Mouse (Mus musculus): Measurements from ENCODE around the gene Ess2. TPM values are rescaled to one million over a fixed set of nuclear protein-coding genes. Genes with fewer than 3 reads are reported as not detected.
A peak's percentile ranks its signal among the peaks of the same experiment; 100 is the strongest.

The Ess2 gene
- polyA plus RNA-seq, 1 experiment = 19.2 TPM

GRCm38 (mm10) chr16:17898462-17898861 lies 12.7 kb downstream of the Ess2 start, which contains the start of the genes Dgcr2 and Tssk2:
Gene Dgcr2, minus strand, starts transcription at chr16:17898562.
Gene Tssk2, plus strand, starts transcription at chr16:17898637.
- no peak for TF ChIP-seq POLR2A (IDR thresholded peaks at IDR 0.05; ENCODE audit: borderline replicate concordance, control insufficient read depth, low read depth, low read length)
- TF ChIP-seq CTCF (IDR thresholded peaks at IDR 0.05; ENCODE audit: control insufficient read depth, insufficient read depth, low read length) = no peak

GRCm38 (mm10) chr16:17896091-17896490 lies 15.1 kb downstream of the Ess2 start:
- H3K4me3 ChIP-seq (replicated peaks; ENCODE audit: control insufficient read depth, low read depth, low read length) = no peak overlapping the region
- TF ChIP-seq CTCF (IDR thresholded peaks at IDR 0.05; ENCODE audit: control insufficient read depth, insufficient read depth, low read length) (no peak), POLR2A (IDR thresholded peaks at IDR 0.05; ENCODE audit: borderline replicate concordance, control insufficient read depth, low read depth, low read length) (no peak)
- H3K27ac ChIP-seq (ENCODE audit: control insufficient read depth, insufficient read depth, low read depth, low read length, poor library complexity) = no peak overlapping the region
- no peaks in the 10 kb centered on the region for H3K4me1 ChIP-seq (ENCODE audit: control insufficient read depth, insufficient read depth, low read length)

More at GRCm38 (mm10) chr16:17898462-17898861, 12.7 kb downstream of the Ess2 start, which contains the start of the genes Dgcr2 and Tssk2:
- WGBS = 92% methylated on average over 14 of the region's 14 CpGs
- H3K4me3 ChIP-seq (replicated peaks; ENCODE audit: control insufficient read depth, low read depth, low read length) = no peak within 1 kb of the TSS
- no peak within 1 kb of the TSS for H3K27ac ChIP-seq (ENCODE audit: control insufficient read depth, insufficient read depth, low read depth, low read length, poor library complexity)
- H3K4me1 ChIP-seq (ENCODE audit: control insufficient read depth, insufficient read depth, low read length) = no peaks in the 10 kb centered on the region

- WGBS = 79% methylated on average over 2 of the region's 2 CpGs
- Histone ChIP-seq H3K27ac (ENCODE audit: control insufficient read depth, insufficient read depth, low read depth, low read length, poor library complexity) (no peak within 1 kb of the TSS), H3K4me1 (ENCODE audit: control insufficient read depth, insufficient read depth, low read length) (peaks cover 2% of the 10 kb centered on the region; the same call in 1 of the 2 replicates), H3K4me3 (replicated peaks; ENCODE audit: control insufficient read depth, low read depth, low read length) (no peak within 1 kb of the TSS)
- TF ChIP-seq CTCF (IDR thresholded peaks at IDR 0.05; ENCODE audit: control insufficient read depth, insufficient read depth, low read length) (no peak), POLR2A (IDR thresholded peaks at IDR 0.05; ENCODE audit: borderline replicate concordance, control insufficient read depth, low read depth, low read length) (no peak)
These were observed 17.2 kb downstream of the Ess2 start, which contains the start of gene Tssk1 for GRCm38 (mm10) chr16:17893923-17894322. Gene Tssk1, plus strand, starts transcription at chr16:17894223.

- 27% methylated on average over 3 of the region's 3 CpGs for WGBS
- Histone ChIP-seq H3K27ac (ENCODE audit: control insufficient read depth, insufficient read depth, low read depth, low read length, poor library complexity) (no peak overlapping the region), H3K4me3 (replicated peaks; ENCODE audit: control insufficient read depth, low read depth, low read length) (no peak overlapping the region), H3K4me1 (ENCODE audit: control insufficient read depth, insufficient read depth, low read length) (peaks cover 2% of the 10 kb centered on the region; the same call in 1 of the 2 replicates)
- TF ChIP-seq CTCF (IDR thresholded peaks at IDR 0.05; ENCODE audit: control insufficient read depth, insufficient read depth, low read length) (no peak), POLR2A (IDR thresholded peaks at IDR 0.05; ENCODE audit: borderline replicate concordance, control insufficient read depth, low read depth, low read length) (no peak)
These were observed 18.5 kb downstream of the Ess2 start for GRCm38 (mm10) chr16:17892606-17893005.

- Histone ChIP-seq H3K27ac (ENCODE audit: control insufficient read depth, insufficient read depth, low read depth, low read length, poor library complexity) (peak within 1 kb of the TSS; percentile 92), H3K4me1 (ENCODE audit: control insufficient read depth, insufficient read depth, low read length) (peaks cover 2% of the 10 kb centered on the region; the same call in 1 of the 2 replicates), H3K4me3 (replicated peaks; ENCODE audit: control insufficient read depth, low read depth, low read length) (peak within 1 kb of the TSS; percentile 94)
- WGBS = under 1% methylated on average over 38 of the region's 38 CpGs
- TF ChIP-seq POLR2A (IDR thresholded peaks at IDR 0.05; ENCODE audit: borderline replicate concordance, control insufficient read depth, low read depth, low read length) (peak; percentile 86), CTCF (IDR thresholded peaks at IDR 0.05; ENCODE audit: control insufficient read depth, insufficient read depth, low read length) (no peak)
These were observed 19.6 kb downstream of the Ess2 start, which contains the start of gene Gm20518 for GRCm38 (mm10) chr16:17891567-17891959. Gene Gm20518, minus strand, starts transcription at chr16:17891671.

GRCm38 (mm10) chr16:17890917-17891566 lies 20.1 kb downstream of the Ess2 start:
- no peak for TF ChIP-seq POLR2A (IDR thresholded peaks at IDR 0.05; ENCODE audit: borderline replicate concordance, control insufficient read depth, low read depth, low read length)
- TF ChIP-seq CTCF (IDR thresholded peaks at IDR 0.05; ENCODE audit: control insufficient read depth, insufficient read depth, low read length) = no peak
- whole genome bisulfite sequencing = under 1% methylated on average over 44 of the region's 44 CpGs
- H3K27ac ChIP-seq (ENCODE audit: control insufficient read depth, insufficient read depth, low read depth, low read length, poor library complexity) = peak overlapping the region; percentile 92

GRCm38 (mm10) chr16:17890342-17890727 lies 20.8 kb downstream of the Ess2 start:
- TF ChIP-seq POLR2A (IDR thresholded peaks at IDR 0.05; ENCODE audit: borderline replicate concordance, control insufficient read depth, low read depth, low read length) = no peak
- no peak for TF ChIP-seq CTCF (IDR thresholded peaks at IDR 0.05; ENCODE audit: control insufficient read depth, insufficient read depth, low read length)
- peaks cover 2% of the 10 kb centered on the region; the same call in 1 of the 2 replicates for H3K4me1 ChIP-seq (ENCODE audit: control insufficient read depth, insufficient read depth, low read length)
- WGBS = 81% methylated on average over 2 of the region's 2 CpGs
- no peak overlapping the region for H3K27ac ChIP-seq (ENCODE audit: control insufficient read depth, insufficient read depth, low read depth, low read length, poor library complexity)
- H3K4me3 ChIP-seq (replicated peaks; ENCODE audit: control insufficient read depth, low read depth, low read length) = peak overlapping the region; percentile 25

More at GRCm38 (mm10) chr16:17890917-17891566, 20.1 kb downstream of the Ess2 start:
- H3K4me1 ChIP-seq (ENCODE audit: control insufficient read depth, insufficient read depth, low read length) = peaks cover 2% of the 10 kb centered on the region; the same call in 1 of the 2 replicates
- peak overlapping the region; percentile 94 for H3K4me3 ChIP-seq (replicated peaks; ENCODE audit: control insufficient read depth, low read depth, low read length)

GRCm38 (mm10) chr16:17889689-17890341 lies 21.3 kb downstream of the Ess2 start:
- Histone ChIP-seq H3K4me1 (ENCODE audit: control insufficient read depth, insufficient read depth, low read length) (peaks cover 2% of the 10 kb centered on the region; the same call in 1 of the 2 replicates), H3K4me3 (replicated peaks; ENCODE audit: control insufficient read depth, low read depth, low read length) (no peak overlapping the region), H3K27ac (ENCODE audit: control insufficient read depth, insufficient read depth, low read depth, low read length, poor library complexity) (no peak overlapping the region)
- WGBS = 80% methylated on average over 6 of the region's 6 CpGs
- TF ChIP-seq CTCF (IDR thresholded peaks at IDR 0.05; ENCODE audit: control insufficient read depth, insufficient read depth, low read length) (no peak), POLR2A (IDR thresholded peaks at IDR 0.05; ENCODE audit: borderline replicate concordance, control insufficient read depth, low read depth, low read length) (no peak)
